Mouse (Mus musculus) liver, postnatal 0 days (tissue): ENCODE measurements around the gene Nr2f1. TPM values are rescaled to one million over a fixed set of nuclear protein-coding genes. Genes with fewer than 3 reads are reported as not detected.
A peak's percentile ranks its signal among the peaks of the same experiment; 100 is the strongest.

Source experiments
- ATAC-seq: fragments of 200-750 bp; cut with Nextera tagmentation; 2 replicates; pipeline ENCODE4 v1.8.0; 2017; ENCODE audit warnings: mild to moderate bottlenecking, moderate library complexity
- DNase-seq: peaks from one replicate; pipeline ENCODE4 v3.0.0-alpha.2; 2016
- H3K27ac ChIP-seq: fragments of 300-500 bp; sonication (generic); 2 replicates; pipeline ENCODE4 v1.5.1; 2014; ENCODE audit warnings: antibody characterized with exemption, moderate library complexity, mild to moderate bottlenecking, low read depth
- H3K27me3 ChIP-seq: fragments of 300-500 bp; sonication (generic); 2 replicates; pipeline ENCODE4 v1.6.1; 2014; ENCODE audit warnings: low read length, control low read depth, mixed read lengths; ENCODE audit not compliant: insufficient read depth
- H3K36me3 ChIP-seq: fragments of 300-500 bp; sonication (generic); replicated peaks from 2 replicates; pipeline ENCODE4 v1.6.1; 2014; ENCODE audit warnings: mild to moderate bottlenecking, control low read depth, low read length, moderate library complexity, mixed read lengths; ENCODE audit not compliant: insufficient read depth
- H3K4me1 ChIP-seq: fragments of 300-500 bp; sonication (generic); 2 replicates; pipeline ENCODE4 v1.6.1; 2014; ENCODE audit warnings: antibody characterized with exemption, mild to moderate bottlenecking, control low read depth; ENCODE audit not compliant: insufficient read depth
- H3K4me2 ChIP-seq: fragments of 300-500 bp; sonication (generic); 2 replicates; pipeline ENCODE4 v1.6.1; 2014; ENCODE audit warnings: low read depth, mild to moderate bottlenecking, low read length, moderate library complexity, mixed read lengths
- H3K4me3 ChIP-seq: fragments of 300-500 bp; sonication (generic); 2 replicates; pipeline ENCODE4 v1.5.1; 2014; ENCODE audit warnings: low read depth, low read length
- H3K9ac ChIP-seq: fragments of 300-500 bp; sonication (generic); replicated peaks from 2 replicates; pipeline ENCODE4 v1.6.1; 2014; ENCODE audit warnings: mild to moderate bottlenecking, moderate library complexity
- H3K9me3 ChIP-seq: fragments of 300-500 bp; sonication (generic); 2 replicates; pipeline ENCODE4 v1.6.1; 2016; ENCODE audit warnings: mild to moderate bottlenecking, control low read depth, low read length, mixed read lengths
- CTCF ChIP-seq: sonication (generic); IDR thresholded peaks from 2 replicates; pipeline ENCODE4 v1.5.1; 2016; ENCODE audit warnings: antibody characterized with exemption, low read depth
- EP300 ChIP-seq: IDR thresholded peaks from 2 replicates; pipeline ENCODE4 v1.6.1; 2016; ENCODE audit warnings: antibody characterized with exemption, low read depth, mild to moderate bottlenecking
- WGBS: fragments of 180-500 bp; shearing (Covaris S2); extraction: QIAGEN DNeasy Blood & Tissue Kit; methylation state at CpG from one replicate; pipeline ENCODE4 v1.1.7; 2014; ENCODE audit not compliant: insufficient replicate concordance; 5-methylcytosine and 5-hydroxymethylcytosine counted together
- polyA plus RNA-seq: library from polyadenylated mRNA; unstranded; fragments of >200 nt; fragmentation: Nextera tagmentation; extraction: Ambion mirVana; gene quantifications from 2 replicates; pipeline ENCODE4 v1.2.1, GENCODE M21; 2015

Gene Nr2f1
- polyA plus RNA-seq, 1 experiment from 2014 or later, result 0.52 TPM

GRCm38 (mm10) chr13:78179312-78180097 lies 20.1 kb downstream of the Nr2f1 start:
- 4% methylated on average over 38 of the region's 38 CpGs for WGBS
- Histone ChIP-seq H3K27ac (no peak overlapping the region), H3K9ac (no peak overlapping the region), H3K36me3 (no peaks in the 10 kb centered on the region), H3K4me2 (no peak overlapping the region), H3K4me1 (peaks cover 5% of the 10 kb centered on the region; the same call in 1 of the 2 replicates), H3K4me3 (no peak overlapping the region), H3K9me3 (no peaks in the 10 kb centered on the region), H3K27me3 (peaks cover 83% of the 10 kb centered on the region)
- DNase-seq (no peak), ATAC-seq (no peak)
- TF ChIP-seq CTCF, result no peak
- no peak for TF ChIP-seq EP300

- H3K4me2 ChIP-seq, result no peak overlapping the region
- WGBS, result 11% methylated on average over 5 of the region's 5 CpGs
- H3K36me3 ChIP-seq, result no peaks in the 10 kb centered on the region
These were observed 20.8 kb downstream of the Nr2f1 start for GRCm38 (mm10) chr13:78178771-78179170.

GRCm38 (mm10) chr13:78178021-78178420 lies 21.5 kb downstream of the Nr2f1 start:
- Histone ChIP-seq H3K36me3 (no peaks in the 10 kb centered on the region), H3K4me2 (no peak overlapping the region), H3K27ac (no peak overlapping the region), H3K9me3 (no peaks in the 10 kb centered on the region), H3K4me3 (no peak overlapping the region), H3K9ac (no peak overlapping the region), H3K27me3 (peaks cover 80% of the 10 kb centered on the region), H3K4me1 (peaks cover 5% of the 10 kb centered on the region; the same call in 1 of the 2 replicates)
- WGBS, result 6% methylated on average over 1 of the region's 1 CpGs
- TF ChIP-seq CTCF, result no peak
- no peak for TF ChIP-seq EP300
- no peak for DNase-seq
- ATAC-seq, result no peak

More at GRCm38 (mm10) chr13:78178771-78179170, 20.8 kb downstream of the Nr2f1 start:
- Histone ChIP-seq H3K27ac (no peak overlapping the region), H3K27me3 (peaks cover 83% of the 10 kb centered on the region), H3K9me3 (no peaks in the 10 kb centered on the region), H3K4me1 (peaks cover 5% of the 10 kb centered on the region; the same call in 1 of the 2 replicates), H3K4me3 (no peak overlapping the region), H3K9ac (no peak overlapping the region)
- ATAC-seq (no peak), DNase-seq (no peak)
- no peak for TF ChIP-seq CTCF
- no peak for TF ChIP-seq EP300

- no peak for TF ChIP-seq CTCF
- ATAC-seq (no peak), DNase-seq (no peak)
- peaks cover 80% of the 10 kb centered on the region for H3K27me3 ChIP-seq
- H3K27ac ChIP-seq, result no peak overlapping the region
- H3K4me3 ChIP-seq, result no peak overlapping the region
- H3K36me3 ChIP-seq, result no peaks in the 10 kb centered on the region
- WGBS, result 14% methylated on average over 5 of the region's 5 CpGs
- no peaks in the 10 kb centered on the region for H3K9me3 ChIP-seq
- H3K4me2 ChIP-seq, result no peak overlapping the region
- no peak overlapping the region for H3K9ac ChIP-seq
- peaks cover 5% of the 10 kb centered on the region; the same call in 1 of the 2 replicates for H3K4me1 ChIP-seq
These were observed 22.1 kb downstream of the Nr2f1 start for GRCm38 (mm10) chr13:78177381-78177950.

GRCm38 (mm10) chr13:78175821-78176380 lies 23.7 kb downstream of the Nr2f1 start:
- Histone ChIP-seq H3K4me1 (peaks cover 1% of the 10 kb centered on the region; the same call in 1 of the 2 replicates), H3K9me3 (no peaks in the 10 kb centered on the region), H3K4me2 (no peak overlapping the region), H3K9ac (no peak overlapping the region), H3K27ac (no peak overlapping the region), H3K27me3 (peaks cover 77% of the 10 kb centered on the region), H3K36me3 (no peaks in the 10 kb centered on the region), H3K4me3 (no peak overlapping the region)
- 3% methylated on average over 8 of the region's 8 CpGs for WGBS
- TF ChIP-seq EP300 (no peak), CTCF (peak; percentile 45)
- DNase-seq, result no peak
- no peak for ATAC-seq

- Histone ChIP-seq H3K9me3 (no peaks in the 10 kb centered on the region), H3K4me1 (no peaks in the 10 kb centered on the region), H3K27ac (no peak overlapping the region), H3K4me2 (no peak overlapping the region), H3K9ac (no peak overlapping the region), H3K4me3 (no peak overlapping the region), H3K36me3 (no peaks in the 10 kb centered on the region), H3K27me3 (peaks cover 73% of the 10 kb centered on the region)
- no peak for ATAC-seq
- WGBS, result 6% methylated on average over 1 of the region's 1 CpGs
- TF ChIP-seq CTCF (no peak), EP300 (no peak)
- DNase-seq, result no peak
These were observed 24.7 kb downstream of the Nr2f1 start for GRCm38 (mm10) chr13:78174891-78175290.
